Mouse (Mus musculus): Measurements from ENCODE around the gene Trim80. TPM values are rescaled to one million over a fixed set of nuclear protein-coding genes. Genes with fewer than 3 reads are reported as not detected.

Trim80 gene
- polyA plus RNA-seq, 1 experiment = not detected

DNA sequence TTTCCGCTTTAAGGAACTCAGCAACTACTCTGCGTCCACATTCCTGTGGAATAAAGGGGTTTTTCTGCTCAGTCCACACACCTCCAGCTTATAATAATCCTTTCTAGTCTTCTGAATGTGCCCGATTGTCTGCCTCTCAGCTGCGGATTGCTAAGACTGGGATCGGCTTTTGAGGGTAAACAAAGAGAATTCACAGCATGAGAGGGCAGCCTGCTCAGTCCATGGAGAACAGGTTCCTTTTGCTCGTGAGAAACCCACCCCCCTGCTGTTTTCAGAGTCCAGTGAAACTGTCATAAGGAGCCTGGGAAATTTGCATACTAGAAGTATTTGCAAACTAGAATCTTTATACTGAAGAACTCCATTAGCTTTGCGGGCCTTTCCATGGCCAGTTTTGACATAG is 30.8 kb upstream of the Trim80 start:
- H3K36me3 ChIP-seq (ENCODE audit: control insufficient read depth, insufficient read depth) = peaks cover 33% of the 10 kb centered on the region
- no peak for TF ChIP-seq FOSL1 (IDR thresholded peaks at IDR 0.05; ENCODE audit: insufficient read depth, low read length, poor library complexity, severe bottlenecking)
- TF ChIP-seq CTCF (IDR thresholded peaks at IDR 0.05; ENCODE audit: control insufficient read depth, insufficient read depth, insufficient read length) = no peak
- TF ChIP-seq MAX (IDR thresholded peaks at IDR 0.05) = no peak
- no peak for TF ChIP-seq USF1 (IDR thresholded peaks at IDR 0.05; ENCODE audit: low read depth)
- TF ChIP-seq CEBPB (IDR thresholded peaks at IDR 0.05; ENCODE audit: low read depth) = no peak
- no peak for TF ChIP-seq MYOD1 (IDR thresholded peaks at IDR 0.05; ENCODE audit: control insufficient read depth, insufficient read length, low read depth)
- TF ChIP-seq MYOG (IDR thresholded peaks at IDR 0.05; ENCODE audit: control insufficient read depth, extremely low read depth, insufficient read length) = no peak
- no peak overlapping the region for H3K4me3 ChIP-seq (ENCODE audit: insufficient read depth, poor library complexity, severe bottlenecking)
- no peak overlapping the region for H3ac ChIP-seq (ENCODE audit: control insufficient read depth, insufficient read length, low read depth)
- H3K79me2 ChIP-seq (ENCODE audit: control insufficient read depth, insufficient read depth) = peaks cover 16% of the 10 kb centered on the region
- peaks cover 8% of the 10 kb centered on the region for H3K79me3 ChIP-seq (ENCODE audit: low read depth)
- no peaks in the 10 kb centered on the region for H3K27me3 ChIP-seq (ENCODE audit: control insufficient read depth, insufficient read depth, insufficient read length)

DNA sequence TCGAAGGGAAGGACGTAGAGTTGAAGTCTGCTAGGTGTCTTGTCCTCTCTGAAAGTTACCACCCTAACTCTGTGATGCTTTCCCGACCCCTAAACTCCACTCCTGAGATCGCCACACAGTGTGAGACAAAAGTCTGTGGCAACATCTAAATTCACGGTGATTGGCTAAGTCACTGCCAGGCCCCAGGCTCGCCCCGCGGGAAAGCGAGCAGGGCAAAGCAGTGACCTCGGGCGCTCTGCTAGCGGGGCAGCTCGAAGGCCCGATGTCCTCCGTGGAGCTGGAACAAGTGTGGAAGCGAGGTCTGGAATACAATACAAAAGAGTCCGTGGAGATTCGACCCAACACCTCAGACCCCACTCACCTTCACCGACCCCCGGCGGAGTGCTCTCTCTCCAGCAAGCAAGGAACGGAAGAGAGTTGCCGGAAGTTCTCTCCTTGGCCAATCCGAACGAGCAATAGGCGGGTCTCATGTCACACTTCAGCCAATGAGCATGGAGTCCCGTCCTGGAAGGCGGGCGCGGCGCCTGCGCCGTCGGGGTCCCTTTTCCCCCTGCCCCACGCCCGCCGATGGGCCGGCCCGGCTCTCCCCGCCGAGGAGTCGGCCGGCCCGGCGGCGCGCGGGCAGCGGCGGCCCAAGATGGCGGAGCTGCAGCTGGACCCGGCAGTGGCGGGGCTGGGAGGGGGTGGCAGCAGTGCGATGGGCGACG is 20.7 kb upstream of the Trim80 start, which contains the start of the genes Atp5h and Kctd2:
Atp5h (minus strand) TSS at position 432 of the 707 bp plus-strand sequence.
Kctd2 (plus strand) TSS at position 598 of the 707 bp plus-strand sequence.
- peaks cover 50% of the 10 kb centered on the region for H3K36me3 ChIP-seq (ENCODE audit: control insufficient read depth, insufficient read depth)

DNA sequence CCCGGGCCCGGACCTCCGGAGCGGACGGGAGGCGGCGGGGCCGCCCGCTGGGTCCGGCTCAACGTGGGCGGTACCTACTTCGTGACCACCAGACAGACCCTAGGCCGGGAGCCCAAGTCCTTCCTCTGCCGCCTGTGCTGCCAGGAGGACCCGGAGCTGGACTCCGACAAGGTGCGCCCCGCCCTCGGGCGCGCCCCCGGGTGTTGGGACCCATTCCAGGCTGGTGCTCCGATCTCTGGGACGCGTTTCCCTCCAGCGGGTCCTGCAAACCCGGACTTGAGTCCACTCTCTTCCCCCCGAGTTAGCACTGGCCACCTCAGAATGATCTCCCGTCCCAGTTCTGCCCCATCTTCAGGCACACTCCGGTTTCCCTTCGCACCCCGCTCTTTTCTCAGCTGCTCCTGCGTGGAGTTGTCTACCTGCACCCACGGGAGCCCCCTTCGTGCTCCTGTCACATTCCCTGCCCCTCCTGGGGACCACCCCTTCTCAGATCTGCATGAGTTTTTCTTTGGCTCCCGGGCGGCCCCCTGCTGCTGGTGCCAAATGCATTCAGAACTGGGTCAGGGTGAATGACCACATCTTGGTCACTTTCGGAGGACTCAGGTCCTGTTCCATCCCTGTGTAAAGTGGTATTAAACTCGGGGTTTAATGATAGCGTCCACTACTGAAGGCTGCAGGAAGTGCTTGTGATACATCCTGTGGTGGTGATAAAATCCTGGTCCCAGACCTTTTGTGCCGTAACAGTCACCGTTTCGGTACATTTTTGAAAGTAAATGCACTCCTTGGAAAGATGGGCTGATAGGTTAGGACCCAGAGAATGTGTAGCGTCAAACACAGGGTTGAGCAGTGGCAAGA is 19.8 kb upstream of the Trim80 start:
- Histone ChIP-seq H3K27me3 (ENCODE audit: control insufficient read depth, insufficient read depth, insufficient read length) (no peaks in the 10 kb centered on the region), H3K36me3 (ENCODE audit: control insufficient read depth, insufficient read depth) (peaks cover 42% of the 10 kb centered on the region), H3K79me3 (ENCODE audit: low read depth) (peaks cover 22% of the 10 kb centered on the region), H3ac (ENCODE audit: control insufficient read depth, insufficient read length, low read depth) (peak overlapping the region; percentile 98), H3K79me2 (ENCODE audit: control insufficient read depth, insufficient read depth) (peaks cover 54% of the 10 kb centered on the region), H3K4me3 (ENCODE audit: insufficient read depth, poor library complexity, severe bottlenecking) (peak overlapping the region; percentile 97)
- TF ChIP-seq CEBPB (IDR thresholded peaks at IDR 0.05; ENCODE audit: low read depth) (no peak), CTCF (IDR thresholded peaks at IDR 0.05; ENCODE audit: control insufficient read depth, insufficient read depth, insufficient read length) (no peak), MYOG (IDR thresholded peaks at IDR 0.05; ENCODE audit: control insufficient read depth, extremely low read depth, insufficient read length) (no peak), USF1 (IDR thresholded peaks at IDR 0.05; ENCODE audit: low read depth) (no peak), MYOD1 (IDR thresholded peaks at IDR 0.05; ENCODE audit: control insufficient read depth, insufficient read length, low read depth) (no peak), FOSL1 (IDR thresholded peaks at IDR 0.05; ENCODE audit: insufficient read depth, low read length, poor library complexity, severe bottlenecking) (no peak), MAX (IDR thresholded peaks at IDR 0.05) (no peak)

More for the DNA sequence above, 20.7 kb upstream of the Trim80 start, which contains the start of the genes Atp5h and Kctd2:
- Histone ChIP-seq H3K79me3 (ENCODE audit: low read depth) (peaks cover 22% of the 10 kb centered on the region), H3ac (ENCODE audit: control insufficient read depth, insufficient read length, low read depth) (peak within 1 kb of the TSS; percentile 98), H3K79me2 (ENCODE audit: control insufficient read depth, insufficient read depth) (peaks cover 54% of the 10 kb centered on the region), H3K4me3 (ENCODE audit: insufficient read depth, poor library complexity, severe bottlenecking) (peak within 1 kb of the TSS; percentile 97), H3K27me3 (ENCODE audit: control insufficient read depth, insufficient read depth, insufficient read length) (no peaks in the 10 kb centered on the region)
- TF ChIP-seq CEBPB (IDR thresholded peaks at IDR 0.05; ENCODE audit: low read depth) (peak; percentile 5), MYOG (IDR thresholded peaks at IDR 0.05; ENCODE audit: control insufficient read depth, extremely low read depth, insufficient read length) (no peak), USF1 (IDR thresholded peaks at IDR 0.05; ENCODE audit: low read depth) (peak; percentile 64)

DNA sequence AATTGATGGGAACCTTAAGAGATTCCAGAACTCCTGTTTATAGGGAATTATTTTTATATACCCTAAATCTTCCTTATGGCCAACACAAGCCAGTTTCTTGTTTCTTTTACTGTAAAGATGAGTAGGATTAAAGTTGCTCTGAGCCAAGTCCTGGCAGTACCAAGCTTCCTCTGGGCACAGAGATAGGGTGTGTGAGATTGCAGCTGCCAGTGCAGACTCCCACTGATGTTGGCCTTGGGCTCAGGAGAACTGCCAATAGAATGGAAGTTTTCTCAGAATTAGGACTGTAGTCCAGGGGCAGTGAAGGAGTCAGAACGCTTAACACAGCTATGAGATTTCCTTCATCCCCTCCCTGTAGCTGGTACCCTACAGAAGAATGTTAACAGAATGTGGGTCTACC is 19.0 kb upstream of the Trim80 start:
- Histone ChIP-seq H3K36me3 (ENCODE audit: control insufficient read depth, insufficient read depth) (peaks cover 38% of the 10 kb centered on the region), H3K4me3 (ENCODE audit: insufficient read depth, poor library complexity, severe bottlenecking) (no peak overlapping the region)

DNA sequence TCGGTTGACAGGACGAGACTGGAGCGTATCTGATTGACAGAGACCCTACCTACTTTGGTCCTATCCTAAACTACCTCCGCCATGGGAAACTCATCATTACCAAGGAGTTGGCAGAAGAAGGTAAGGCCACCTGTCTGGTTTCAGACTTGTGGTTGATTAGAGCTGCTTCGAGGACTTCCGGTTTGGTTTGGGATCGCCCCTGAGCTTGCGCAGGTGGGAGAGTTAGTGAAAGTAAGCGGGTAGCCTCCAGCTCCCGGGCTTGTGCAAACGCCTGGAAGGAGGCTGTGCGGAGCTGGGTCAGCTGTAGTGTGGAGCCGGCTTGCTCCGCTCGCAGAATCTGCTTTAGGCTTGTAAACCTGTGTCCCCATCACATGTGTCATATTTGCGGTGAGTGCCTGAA is 18.4 kb upstream of the Trim80 start:
- Histone ChIP-seq H3K79me2 (ENCODE audit: control insufficient read depth, insufficient read depth) (peaks cover 49% of the 10 kb centered on the region), H3K27me3 (ENCODE audit: control insufficient read depth, insufficient read depth, insufficient read length) (no peaks in the 10 kb centered on the region), H3K79me3 (ENCODE audit: low read depth) (peaks cover 22% of the 10 kb centered on the region), H3ac (ENCODE audit: control insufficient read depth, insufficient read length, low read depth) (no peak overlapping the region), H3K4me3 (ENCODE audit: insufficient read depth, poor library complexity, severe bottlenecking) (no peak overlapping the region), H3K36me3 (ENCODE audit: control insufficient read depth, insufficient read depth) (peaks cover 38% of the 10 kb centered on the region)
- no peak for TF ChIP-seq CTCF (IDR thresholded peaks at IDR 0.05; ENCODE audit: control insufficient read depth, insufficient read depth, insufficient read length)
- TF ChIP-seq MAX (IDR thresholded peaks at IDR 0.05) = no peak
- TF ChIP-seq FOSL1 (IDR thresholded peaks at IDR 0.05; ENCODE audit: insufficient read depth, low read length, poor library complexity, severe bottlenecking) = no peak

More for the DNA sequence above, 19.0 kb upstream of the Trim80 start:
- Histone ChIP-seq H3ac (ENCODE audit: control insufficient read depth, insufficient read length, low read depth) (no peak overlapping the region), H3K79me2 (ENCODE audit: control insufficient read depth, insufficient read depth) (peaks cover 54% of the 10 kb centered on the region), H3K79me3 (ENCODE audit: low read depth) (peaks cover 22% of the 10 kb centered on the region), H3K27me3 (ENCODE audit: control insufficient read depth, insufficient read depth, insufficient read length) (no peaks in the 10 kb centered on the region)
- no peak for TF ChIP-seq CEBPB (IDR thresholded peaks at IDR 0.05; ENCODE audit: low read depth)
- no peak for TF ChIP-seq CTCF (IDR thresholded peaks at IDR 0.05; ENCODE audit: control insufficient read depth, insufficient read depth, insufficient read length)
- TF ChIP-seq MYOD1 (IDR thresholded peaks at IDR 0.05; ENCODE audit: control insufficient read depth, insufficient read length, low read depth) = no peak
- TF ChIP-seq USF1 (IDR thresholded peaks at IDR 0.05; ENCODE audit: low read depth) = no peak
- no peak for TF ChIP-seq FOSL1 (IDR thresholded peaks at IDR 0.05; ENCODE audit: insufficient read depth, low read length, poor library complexity, severe bottlenecking)
- TF ChIP-seq MYOG (IDR thresholded peaks at IDR 0.05; ENCODE audit: control insufficient read depth, extremely low read depth, insufficient read length) = no peak
- no peak for TF ChIP-seq MAX (IDR thresholded peaks at IDR 0.05)

Measured in C2C12 (cell line).